Mouse (Mus musculus): Measurements from ENCODE around the gene Neurl4. TPM values are rescaled to one million over a fixed set of nuclear protein-coding genes. Genes with fewer than 3 reads are reported as not detected.
"Not testable (repeated sequence)": the region's sequence is repeated elsewhere in the genome, so short reads cannot be mapped to it uniquely, and the experiment has no call there.

Neurl4 gene
- 10 to 100 TPM; 36.4 to 71.4 (median 51.5) TPM for total RNA-seq (2022)

DNA sequence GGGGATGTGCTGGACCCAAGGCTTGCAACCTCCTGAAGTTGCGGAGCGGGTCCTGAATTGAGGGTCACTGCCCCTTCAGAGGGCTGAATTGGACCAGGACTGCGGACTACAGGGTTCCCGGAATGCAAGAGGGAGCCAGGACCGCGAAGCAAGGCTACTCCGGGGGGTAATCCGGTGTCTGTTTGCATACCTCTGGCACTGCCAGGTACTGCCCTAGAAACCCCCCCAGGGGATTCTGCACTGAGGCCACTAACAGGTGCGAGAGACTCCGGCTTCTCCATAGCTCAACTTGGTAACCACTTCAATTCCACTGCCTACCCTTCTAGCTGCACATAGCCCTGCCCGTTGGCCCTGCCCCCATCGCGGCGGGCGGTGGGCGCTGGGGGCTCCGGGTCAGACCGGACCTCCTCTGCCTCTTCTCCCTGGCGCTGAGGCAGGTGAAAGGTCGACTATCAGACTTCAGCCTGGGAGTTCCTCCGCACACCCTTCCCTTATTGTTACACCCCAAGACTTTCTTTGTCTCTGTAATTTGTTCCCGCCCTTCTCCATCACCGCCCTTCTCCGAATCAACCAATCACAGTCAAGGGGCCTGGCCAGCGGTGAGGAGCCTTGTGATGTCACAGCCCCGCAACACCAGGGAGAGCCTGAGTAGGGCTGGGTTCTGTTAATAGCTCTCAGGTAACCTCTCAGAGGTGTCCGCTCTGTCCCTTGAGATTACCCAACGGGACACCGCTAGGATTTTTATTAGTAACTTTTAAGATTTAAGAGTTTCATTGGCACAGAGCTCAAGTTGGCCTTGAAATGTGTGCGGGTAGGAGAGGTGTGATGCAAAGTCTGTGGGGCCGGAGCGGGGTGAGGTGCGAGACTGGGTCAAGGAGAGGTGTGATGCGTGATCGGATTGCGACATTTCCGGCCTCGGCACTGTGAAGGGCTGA, at the start of gene Neurl4, which contains the start of gene 2810408A11Rik:
Neurl4 (plus strand) TSS at position 602 of the 935 bp plus-strand sequence.
2810408A11Rik (minus strand) TSS at position 517 of the 935 bp plus-strand sequence.
- DNase-seq, result peak; percentile 89

DNA sequence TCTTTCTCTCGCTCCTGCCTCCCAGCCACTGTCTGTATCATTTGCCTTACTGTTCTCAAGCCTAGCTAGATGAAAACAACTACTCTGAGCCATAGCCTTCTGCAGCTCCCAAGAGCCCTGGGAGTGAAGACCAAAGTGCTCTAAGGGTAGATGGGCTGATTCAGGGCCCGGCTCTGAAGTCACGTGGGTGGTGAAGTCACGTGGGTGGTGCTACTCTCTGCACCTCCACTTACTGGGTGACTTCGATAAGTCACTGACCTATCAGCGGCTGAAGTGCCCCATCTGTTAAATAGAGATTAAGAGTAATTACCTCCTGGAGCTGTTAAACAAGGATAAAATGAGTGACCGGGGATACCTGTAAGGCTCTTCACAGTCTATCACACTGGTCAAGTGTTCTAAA, 46.9 kb upstream of the Neurl4 start:
- DNase-seq, result no peak

DNA sequence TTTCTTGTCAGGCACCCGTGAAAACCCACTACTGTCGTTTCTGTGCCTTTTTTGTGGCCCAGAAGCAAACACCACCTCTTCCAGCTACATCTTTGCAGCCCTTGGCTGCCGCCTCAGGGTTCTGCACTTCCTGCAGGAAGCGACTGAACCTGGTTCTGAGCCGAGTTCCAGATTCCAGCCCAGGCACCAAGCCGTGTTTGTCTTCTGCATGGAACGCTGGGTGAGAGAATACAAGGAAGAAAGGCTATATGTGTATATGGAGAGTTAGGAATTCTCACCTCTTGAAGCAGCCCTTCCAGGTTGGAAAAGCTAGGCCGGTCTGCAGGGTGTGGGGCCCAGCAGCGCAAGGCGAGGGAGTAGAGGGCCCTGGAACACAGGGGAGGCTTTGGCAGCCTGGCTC, 46.2 kb upstream of the Neurl4 start:
- no peak for DNase-seq

DNA sequence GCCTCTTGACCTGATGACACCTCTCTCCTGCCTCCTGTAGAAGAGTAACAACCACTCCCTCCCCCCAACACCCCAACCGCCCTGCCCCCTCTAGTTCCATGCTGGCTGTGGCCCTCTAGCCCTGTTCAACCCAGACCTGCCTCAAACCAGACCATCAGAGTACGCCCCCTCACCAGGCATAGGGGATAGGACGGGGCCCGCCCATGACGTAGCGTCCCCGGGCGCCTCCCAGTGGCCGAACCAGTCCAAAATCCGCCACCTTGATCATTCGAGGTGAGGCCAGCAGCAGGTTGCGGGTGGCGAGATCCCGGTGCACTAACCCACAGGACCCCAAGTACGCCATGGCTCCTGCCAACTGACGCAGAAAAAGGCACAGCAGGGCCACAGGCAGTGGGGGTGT, 45.5 kb upstream of the Neurl4 start:
- DNase-seq, result no peak

DNA sequence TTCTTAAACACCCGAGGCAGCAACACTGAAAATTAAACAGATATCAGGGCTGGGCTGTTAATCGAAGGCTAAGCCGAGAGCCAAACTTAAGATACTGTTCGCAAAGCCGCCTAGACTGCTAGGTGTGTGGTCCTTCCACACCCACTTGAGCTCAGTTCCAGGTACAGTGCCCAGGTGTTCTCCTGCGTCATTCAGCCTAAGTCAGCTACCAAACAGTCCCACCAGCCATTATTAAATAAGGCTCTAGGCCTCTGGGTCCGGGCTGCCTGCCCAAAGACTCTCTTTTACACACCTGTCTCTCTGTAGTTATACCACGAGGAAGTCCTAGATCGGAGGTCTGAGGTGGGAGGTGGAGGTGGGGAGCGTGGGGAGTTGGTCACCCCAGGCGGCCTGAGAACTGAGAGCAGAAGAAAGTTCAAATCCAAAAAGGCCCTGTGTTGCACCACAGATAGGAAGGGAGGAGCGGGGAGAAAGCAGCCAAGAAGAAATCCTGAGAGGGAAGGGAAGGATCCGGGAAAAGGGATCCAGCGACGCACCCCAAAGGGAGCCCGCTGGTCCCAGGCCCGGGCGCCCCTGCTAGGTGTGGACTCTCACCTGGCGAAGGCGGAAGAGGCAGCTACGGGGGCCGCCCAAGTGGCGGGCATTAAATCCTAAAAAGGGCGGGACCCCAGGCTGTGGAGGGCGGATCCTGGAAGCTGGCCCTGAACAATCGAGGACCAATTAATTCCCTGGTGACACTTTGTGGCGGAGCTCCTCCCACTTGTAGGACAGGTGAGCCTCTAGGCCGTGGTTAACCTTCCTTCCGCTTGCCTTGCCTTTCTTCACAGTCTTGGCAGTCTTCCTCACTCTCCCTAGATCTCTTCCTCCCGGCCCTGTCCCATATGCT, 42.5 kb upstream of the Neurl4 start, which contains the start of gene Tnk1:
Tnk1 (minus strand) TSS at position 618 of the 886 bp plus-strand sequence.
- DNase-seq, result no peak

- DNase-seq, result not testable (repeated sequence)
These were observed 37.1 kb upstream of the Neurl4 start for GRCm38 (mm10) chr11:69863729-69864128.

GRCm38 (mm10) chr11:69864138-69864860, 36.6 kb upstream of the Neurl4 start:
- no peak for DNase-seq

DNA sequence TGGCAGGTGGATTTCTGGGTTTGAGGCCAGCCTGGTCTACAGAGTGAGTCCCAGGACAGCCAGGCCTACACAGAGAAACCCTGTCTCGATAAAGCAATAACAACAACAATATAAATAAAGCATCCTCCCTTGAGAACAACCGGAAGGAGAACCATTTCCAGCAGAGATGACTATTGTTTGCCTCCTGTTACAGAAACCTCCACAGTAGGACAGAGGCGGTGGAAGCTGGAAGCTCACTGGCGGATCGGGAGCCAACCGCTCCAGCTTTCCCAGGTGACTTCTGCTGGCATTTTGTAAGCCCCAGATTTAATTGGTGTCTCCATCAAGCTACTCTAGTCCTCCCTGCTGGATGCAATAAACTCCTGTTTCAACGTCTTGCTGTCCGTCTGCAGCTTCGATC, 35.3 kb upstream of the Neurl4 start:
- DNase-seq, result no peak

- no peak for DNase-seq
These were observed 33.5 kb upstream of the Neurl4 start for GRCm38 (mm10) chr11:69867335-69867734.

- no peak for DNase-seq
These were observed 30.4 kb upstream of the Neurl4 start for GRCm38 (mm10) chr11:69870289-69871069.

DNA sequence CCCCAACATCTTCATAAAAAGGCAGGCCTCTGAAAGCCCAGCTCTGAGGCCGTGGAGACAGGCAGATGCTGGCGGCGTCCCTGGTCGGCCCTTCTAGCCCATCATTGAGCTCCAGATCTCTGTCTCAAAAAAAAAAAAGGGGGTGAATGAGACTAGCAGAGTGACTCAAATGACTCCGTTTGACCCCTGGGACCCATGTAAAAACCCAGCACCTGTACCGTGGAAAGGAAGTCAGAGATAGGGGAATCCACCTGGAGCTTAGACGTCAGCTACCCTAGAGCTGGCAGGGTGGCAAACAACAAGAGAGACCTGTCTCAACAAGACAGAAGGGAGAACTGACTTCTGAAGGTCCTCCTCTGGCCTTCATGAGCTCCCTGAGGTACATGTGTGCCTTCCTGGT, 29.1 kb upstream of the Neurl4 start:
- no peak for DNase-seq

DNA sequence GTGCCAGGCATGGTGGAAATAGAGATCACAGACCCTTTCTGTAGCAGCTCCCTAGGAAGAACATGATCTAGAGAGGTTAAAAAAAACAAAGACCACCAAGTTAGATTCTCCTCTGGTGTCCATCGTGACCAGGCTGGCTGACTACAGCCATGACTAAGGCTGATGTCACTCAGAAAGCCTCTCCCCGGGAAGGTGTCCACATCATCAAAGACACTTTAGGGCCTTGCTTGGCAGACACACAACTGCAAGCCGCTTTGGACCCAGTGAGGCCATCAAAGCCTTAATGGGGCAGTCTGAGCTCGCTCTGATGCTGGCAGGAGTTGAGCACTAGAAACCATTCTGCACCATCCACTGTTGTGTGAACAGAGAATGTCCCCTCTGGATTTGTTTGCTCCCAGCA, 28.4 kb upstream of the Neurl4 start:
- no peak for DNase-seq

DNA sequence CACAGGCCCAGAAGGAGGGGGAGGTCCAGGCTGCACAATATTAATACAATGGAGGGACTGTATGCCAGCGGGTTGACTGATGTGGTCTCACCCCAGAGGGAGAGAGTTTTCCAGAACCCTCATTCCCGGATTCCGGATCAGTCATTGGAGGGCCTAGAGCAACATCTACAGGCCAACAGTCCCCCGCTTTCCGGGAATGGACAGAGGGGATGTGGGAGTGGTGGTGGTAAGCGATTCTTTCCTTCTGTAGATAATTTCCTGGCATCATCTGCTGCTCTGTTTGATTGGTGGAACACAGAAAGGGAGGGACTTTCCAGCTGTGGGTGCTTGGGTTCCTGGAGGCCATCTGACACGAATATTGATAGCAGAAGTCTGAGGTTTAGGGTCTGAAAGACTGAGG, 24.7 kb upstream of the Neurl4 start:
- DNase-seq, result no peak

DNA sequence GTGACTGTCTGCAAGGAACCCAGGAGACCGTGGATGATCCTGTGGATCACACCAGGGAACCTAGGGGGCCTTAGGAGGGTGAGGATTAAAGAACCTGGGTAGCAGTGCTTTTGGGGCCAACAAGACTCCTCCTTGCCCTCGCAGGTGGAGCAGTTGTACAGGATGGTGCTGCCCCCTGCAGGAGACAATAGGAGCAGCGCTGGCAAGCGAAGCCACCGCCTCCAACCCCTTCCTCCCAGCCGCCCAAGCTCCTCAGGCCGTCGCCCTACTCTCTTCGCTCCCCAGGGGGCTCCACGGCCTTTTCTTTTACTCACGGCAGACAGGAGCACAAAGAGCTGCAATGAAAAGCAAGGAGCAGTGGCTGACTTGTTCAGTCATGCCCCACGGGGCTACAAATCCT, 24.0 kb upstream of the Neurl4 start:
- peak; percentile 70 for DNase-seq

DNA sequence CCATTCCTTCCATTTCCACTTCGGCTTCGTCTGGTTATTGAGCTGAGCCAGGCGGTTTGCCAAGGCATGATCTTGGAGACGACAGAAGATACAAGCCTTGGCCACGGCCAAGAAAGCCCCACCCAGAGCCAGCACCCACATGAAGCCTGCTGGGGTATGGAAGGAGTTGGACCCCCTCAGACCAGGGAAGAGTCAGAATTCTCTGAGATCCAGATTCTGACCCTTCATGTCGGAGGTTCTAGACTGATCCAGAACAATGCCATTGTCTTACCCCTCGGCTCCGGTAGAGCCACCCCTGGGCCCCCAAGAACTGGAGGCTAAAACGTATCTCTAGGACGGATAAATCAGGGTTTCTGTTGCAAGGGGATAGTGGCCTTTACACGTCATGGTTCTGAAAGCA, 23.0 kb upstream of the Neurl4 start, which contains the start of gene Tmem95:
Tmem95 (minus strand) TSS at position 141 of the 400 bp plus-strand sequence.
- no peak for DNase-seq

DNA sequence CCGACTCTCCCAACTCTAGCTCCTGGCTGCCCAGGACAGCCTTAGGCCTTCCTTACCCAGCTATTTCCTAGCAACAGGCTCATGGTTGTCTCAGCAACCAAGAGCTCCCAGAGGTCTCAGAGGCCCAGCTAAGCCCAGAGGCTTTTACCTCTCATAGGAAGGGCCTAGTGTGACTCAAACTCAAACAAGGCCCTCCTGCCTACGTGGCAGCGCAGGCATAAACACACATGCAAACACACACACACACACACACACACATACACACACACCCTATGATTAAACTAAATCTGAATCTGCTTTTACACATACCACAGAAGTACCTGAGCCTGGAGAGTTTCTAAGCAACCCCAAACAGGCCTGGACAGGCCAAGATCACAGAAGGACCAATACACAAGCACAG, 22.5 kb upstream of the Neurl4 start:
- DNase-seq, result no peak

GRCm38 (mm10) chr11:69878952-69879351, 21.9 kb upstream of the Neurl4 start:
- no peak for DNase-seq

- DNase-seq, result no peak
These were observed 21.2 kb upstream of the Neurl4 start for GRCm38 (mm10) chr11:69879711-69880110.

- DNase-seq, result no peak
These were observed 20.4 kb upstream of the Neurl4 start for GRCm38 (mm10) chr11:69880506-69880852.

DNA sequence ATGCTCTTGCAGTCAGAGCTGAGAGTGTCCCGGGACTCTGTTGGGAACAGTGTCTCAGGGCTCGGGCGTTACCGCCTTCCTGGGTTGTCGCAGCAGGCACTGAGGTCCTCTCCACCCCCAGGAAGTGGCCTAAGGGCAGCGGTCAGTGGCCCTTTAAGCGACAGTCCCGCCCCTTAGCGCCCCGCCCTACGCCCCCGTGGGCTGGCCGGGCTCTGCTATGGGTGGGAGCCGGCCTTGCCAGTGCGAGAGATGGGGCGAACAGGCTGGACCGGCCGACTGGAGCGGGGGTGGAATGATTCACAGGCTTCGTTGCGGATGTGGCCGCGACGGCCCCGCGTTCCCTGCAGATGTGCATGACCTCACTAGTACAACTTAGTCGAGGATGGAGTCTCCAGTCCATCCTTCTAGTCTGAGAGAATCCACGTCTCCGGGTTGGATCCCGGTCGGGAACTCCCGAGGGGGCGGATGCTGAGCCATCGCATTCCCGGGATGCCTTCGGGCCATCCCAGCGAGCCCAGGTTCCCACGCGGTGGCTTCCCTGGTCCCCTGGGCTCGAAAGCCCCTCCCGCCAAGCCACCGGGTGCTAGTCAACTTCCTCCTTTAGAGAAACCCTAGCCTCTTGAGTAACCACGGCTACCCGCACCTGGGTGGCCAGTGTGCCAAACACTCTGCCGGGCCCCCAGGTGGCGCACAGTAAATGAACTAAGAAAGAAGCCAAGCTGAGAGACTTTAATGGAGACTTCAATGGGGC, 19.8 kb upstream of the Neurl4 start, which contains the start of gene Kctd11:
Kctd11 (minus strand) TSS at position 554 of the 751 bp plus-strand sequence.
- DNase-seq, result peak; percentile 90

Data from adrenal gland, adult 8-10 months (tissue).